Mouse (Mus musculus): ENCODE data around the gene AI464131. TPM values are rescaled to one million over a fixed set of nuclear protein-coding genes. Genes with fewer than 3 reads are reported as not detected.

AI464131 gene
- total and polyA plus RNA-seq, 2 experiments, result 15.9 to 27.9 TPM

DNA sequence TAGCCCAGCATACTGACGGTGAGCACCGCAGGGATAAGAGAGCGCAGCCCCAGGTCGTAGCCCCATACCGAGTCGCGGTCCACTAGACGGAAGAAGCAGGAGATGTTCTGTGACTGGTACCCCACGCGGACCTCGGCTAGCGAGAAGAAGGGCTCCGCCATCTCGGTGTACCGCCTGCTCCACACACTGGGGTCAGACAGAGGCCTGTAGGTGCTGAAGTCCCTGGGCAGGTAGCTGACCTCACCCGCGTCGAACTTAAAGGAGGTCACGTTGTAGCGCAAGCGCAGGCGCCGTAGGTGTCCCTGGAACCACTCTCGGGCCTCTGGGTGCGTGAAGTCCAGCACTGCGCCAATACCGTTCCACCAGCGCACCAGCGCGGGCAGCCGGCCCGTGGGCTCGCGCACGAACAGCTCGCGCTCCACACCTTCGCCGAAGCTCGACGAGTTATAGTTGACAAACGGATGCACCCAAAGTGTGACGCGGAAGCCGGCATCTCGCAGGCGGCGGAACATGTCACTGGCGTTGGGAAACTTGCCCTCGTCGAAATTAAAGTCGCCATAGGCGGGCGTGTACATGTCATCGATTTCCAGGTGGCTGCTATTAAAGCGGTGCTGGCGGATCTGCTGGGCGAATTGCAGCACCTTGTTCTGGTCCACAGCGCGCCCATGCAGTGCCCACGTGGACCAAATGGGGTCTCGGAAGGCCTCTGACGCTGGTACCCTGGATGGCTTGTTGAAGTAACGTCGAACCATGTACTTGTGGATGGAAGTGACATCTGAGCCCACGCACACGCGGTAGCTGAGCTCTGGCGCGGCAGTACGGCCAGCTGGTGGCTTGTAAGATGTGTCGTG, 4.7 kb downstream of the AI464131 start:
- 69% methylated on average over 72 of the region's 72 CpGs for WGBS
- peaks cover 23% of the 10 kb centered on the region for H3K79me2 ChIP-seq (ENCODE audit: control insufficient read depth, insufficient read depth, low read length)
- no peaks in the 10 kb centered on the region for H3K27me3 ChIP-seq (ENCODE audit: control insufficient read depth, insufficient read depth, low read length)
- DNase-seq (ENCODE audit: extremely low read depth, low read depth, low spot score), result no peak
- H3K27ac ChIP-seq (replicated peaks; ENCODE audit: insufficient read depth, low read depth, low read length), result no peak overlapping the region
- H3K36me3 ChIP-seq (ENCODE audit: control insufficient read depth, insufficient read depth, low read length), result peaks cover 9% of the 10 kb centered on the region; the same call in 1 of the 2 replicates
- TF ChIP-seq POLR2A (IDR thresholded peaks at IDR 0.05; ENCODE audit: extremely low read depth, insufficient read depth, low read length) (no peak), CTCF (IDR thresholded peaks at IDR 0.05; ENCODE audit: low read depth, low read length) (no peak)
- H3K4me1 ChIP-seq (ENCODE audit: control insufficient read depth, insufficient read depth, low read length), result peaks cover 48% of the 10 kb centered on the region
- H3K9ac ChIP-seq (ENCODE audit: low read depth, low read length), result no peak overlapping the region
- H3K4me3 ChIP-seq (ENCODE audit: insufficient read depth, low read depth, low read length), result no peak overlapping the region

DNA sequence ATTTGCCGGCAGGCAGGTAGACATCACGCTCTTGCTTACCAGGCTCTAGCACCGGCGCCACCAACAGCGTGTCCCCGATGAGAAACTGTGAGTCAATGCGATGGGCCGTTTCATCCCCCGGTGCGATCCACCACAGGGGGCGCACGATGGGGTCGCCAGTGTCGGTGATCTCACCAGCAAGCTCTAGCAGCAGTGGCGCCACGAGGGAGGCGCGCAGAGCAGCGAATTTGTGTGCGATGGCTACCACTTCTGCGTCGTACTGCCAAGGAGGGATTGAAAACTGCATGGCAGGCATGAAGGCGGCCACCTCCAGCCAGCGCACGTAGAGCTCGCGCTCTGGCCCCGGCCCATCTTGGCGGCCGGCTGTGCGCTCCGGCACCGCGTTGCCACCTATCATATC, 5.3 kb downstream of the AI464131 start:
- TF ChIP-seq CTCF (IDR thresholded peaks at IDR 0.05; ENCODE audit: low read depth, low read length), result no peak
- no peak for TF ChIP-seq POLR2A (IDR thresholded peaks at IDR 0.05; ENCODE audit: extremely low read depth, insufficient read depth, low read length)
- Histone ChIP-seq H3K27ac (replicated peaks; ENCODE audit: insufficient read depth, low read depth, low read length) (peak overlapping the region; percentile 43; the same call in 1 of the 2 replicates), H3K27me3 (ENCODE audit: control insufficient read depth, insufficient read depth, low read length) (no peaks in the 10 kb centered on the region), H3K9ac (ENCODE audit: low read depth, low read length) (no peak overlapping the region; the same call in 1 of the 2 replicates), H3K4me3 (ENCODE audit: insufficient read depth, low read depth, low read length) (no peak overlapping the region), H3K36me3 (ENCODE audit: control insufficient read depth, insufficient read depth, low read length) (peaks cover 9% of the 10 kb centered on the region; the same call in 1 of the 2 replicates), H3K79me2 (ENCODE audit: control insufficient read depth, insufficient read depth, low read length) (peaks cover 23% of the 10 kb centered on the region), H3K4me1 (ENCODE audit: control insufficient read depth, insufficient read depth, low read length) (peaks cover 51% of the 10 kb centered on the region)
- WGBS, result 65% methylated on average over 34 of the region's 34 CpGs
- DNase-seq (ENCODE audit: extremely low read depth, low read depth, low spot score), result no peak

DNA sequence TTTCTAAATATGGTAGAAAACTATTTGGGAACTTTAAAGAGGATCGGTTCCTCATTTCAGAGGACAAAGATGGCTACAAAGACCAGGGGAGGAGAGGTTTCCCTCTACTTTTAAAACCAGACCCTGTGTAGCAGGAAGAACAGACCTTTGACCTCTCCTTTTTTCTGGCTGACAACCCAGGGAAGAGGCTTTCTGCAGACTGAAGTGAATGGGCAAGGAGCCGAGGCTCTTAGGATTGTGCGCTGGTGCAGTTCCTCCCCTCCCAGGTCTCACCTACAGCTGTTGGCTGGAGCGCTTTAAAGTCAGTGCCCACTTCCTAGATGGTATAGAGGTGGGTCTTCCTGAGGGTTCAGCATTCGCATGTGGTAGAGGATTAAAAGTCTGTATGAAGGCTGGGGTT, 5.8 kb downstream of the AI464131 start:
- Histone ChIP-seq H3K27me3 (ENCODE audit: control insufficient read depth, insufficient read depth, low read length) (no peaks in the 10 kb centered on the region), H3K9ac (ENCODE audit: low read depth, low read length) (no peak overlapping the region; the same call in 1 of the 2 replicates), H3K4me3 (ENCODE audit: insufficient read depth, low read depth, low read length) (no peak overlapping the region), H3K27ac (replicated peaks; ENCODE audit: insufficient read depth, low read depth, low read length) (peak overlapping the region; percentile 64), H3K79me2 (ENCODE audit: control insufficient read depth, insufficient read depth, low read length) (peaks cover 21% of the 10 kb centered on the region), H3K36me3 (ENCODE audit: control insufficient read depth, insufficient read depth, low read length) (peaks cover 9% of the 10 kb centered on the region; the same call in 1 of the 2 replicates), H3K4me1 (ENCODE audit: control insufficient read depth, insufficient read depth, low read length) (peaks cover 51% of the 10 kb centered on the region)
- TF ChIP-seq POLR2A (IDR thresholded peaks at IDR 0.05; ENCODE audit: extremely low read depth, insufficient read depth, low read length), result no peak
- TF ChIP-seq CTCF (IDR thresholded peaks at IDR 0.05; ENCODE audit: low read depth, low read length), result no peak
- DNase-seq (ENCODE audit: extremely low read depth, low read depth, low spot score), result peak; percentile 84
- WGBS, result 57% methylated on average over 5 of the region's 5 CpGs

DNA sequence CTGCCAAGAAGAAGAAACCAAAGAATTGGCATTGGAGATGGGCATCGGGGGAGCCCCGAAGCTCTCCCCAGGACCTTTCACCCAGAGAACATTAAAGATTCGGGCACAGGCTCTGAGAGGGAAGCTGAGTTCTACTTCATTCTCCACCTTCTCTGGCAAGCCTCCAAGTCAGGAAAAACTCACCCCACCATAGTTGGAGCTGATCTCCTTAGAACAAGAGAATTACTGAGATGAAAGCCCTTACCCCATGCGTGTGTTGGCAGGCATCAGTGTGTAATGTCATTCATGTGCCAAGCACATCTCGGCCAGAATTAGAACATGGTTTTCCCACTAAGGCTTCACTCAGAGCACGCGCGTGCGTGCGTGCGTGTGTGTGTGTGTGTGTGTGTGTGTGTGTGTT, 7.0 kb downstream of the AI464131 start:
- no peaks in the 10 kb centered on the region for H3K27me3 ChIP-seq (ENCODE audit: control insufficient read depth, insufficient read depth, low read length)
- H3K27ac ChIP-seq (replicated peaks; ENCODE audit: insufficient read depth, low read depth, low read length), result peak overlapping the region; percentile 64
- TF ChIP-seq CTCF (IDR thresholded peaks at IDR 0.05; ENCODE audit: low read depth, low read length) (no peak), POLR2A (IDR thresholded peaks at IDR 0.05; ENCODE audit: extremely low read depth, insufficient read depth, low read length) (no peak)
- peak; percentile 73 for DNase-seq (ENCODE audit: extremely low read depth, low read depth, low spot score)
- no peak overlapping the region for H3K4me3 ChIP-seq (ENCODE audit: insufficient read depth, low read depth, low read length)
- H3K36me3 ChIP-seq (ENCODE audit: control insufficient read depth, insufficient read depth, low read length), result peaks cover 9% of the 10 kb centered on the region; the same call in 1 of the 2 replicates
- WGBS, result 32% methylated on average over 11 of the region's 11 CpGs
- no peak overlapping the region for H3K9ac ChIP-seq (ENCODE audit: low read depth, low read length)
- peaks cover 21% of the 10 kb centered on the region for H3K79me2 ChIP-seq (ENCODE audit: control insufficient read depth, insufficient read depth, low read length)
- peaks cover 44% of the 10 kb centered on the region for H3K4me1 ChIP-seq (ENCODE audit: control insufficient read depth, insufficient read depth, low read length)

DNA sequence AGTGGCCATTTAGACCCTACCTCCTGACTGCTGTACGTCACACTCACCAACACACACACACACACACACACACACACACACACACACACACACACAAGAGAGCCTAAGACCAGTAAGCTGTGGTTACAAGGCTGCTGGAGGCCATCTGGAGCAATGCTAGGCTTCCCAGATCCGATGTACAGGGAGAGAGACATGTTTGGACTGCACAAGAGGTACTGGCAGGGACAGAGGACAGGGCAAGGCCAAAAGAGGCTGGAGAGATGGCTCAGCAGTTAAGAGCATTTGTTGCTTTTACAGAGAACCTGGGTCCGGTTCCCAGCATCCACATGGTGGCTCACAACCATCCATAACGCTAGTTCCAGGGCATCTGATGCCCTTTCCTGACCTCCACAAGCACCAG, 7.8 kb downstream of the AI464131 start:
- TF ChIP-seq CTCF (IDR thresholded peaks at IDR 0.05; ENCODE audit: low read depth, low read length) (no peak), POLR2A (IDR thresholded peaks at IDR 0.05; ENCODE audit: extremely low read depth, insufficient read depth, low read length) (no peak)
- H3K79me2 ChIP-seq (ENCODE audit: control insufficient read depth, insufficient read depth, low read length), result peaks cover 21% of the 10 kb centered on the region
- H3K4me1 ChIP-seq (ENCODE audit: control insufficient read depth, insufficient read depth, low read length), result peaks cover 38% of the 10 kb centered on the region
- peak overlapping the region; percentile 75 for H3K27ac ChIP-seq (replicated peaks; ENCODE audit: insufficient read depth, low read depth, low read length)
- no peak overlapping the region for H3K9ac ChIP-seq (ENCODE audit: low read depth, low read length)
- no peaks in the 10 kb centered on the region for H3K27me3 ChIP-seq (ENCODE audit: control insufficient read depth, insufficient read depth, low read length)
- 58% methylated on average over 4 of the region's 4 CpGs for WGBS
- DNase-seq (ENCODE audit: extremely low read depth, low read depth, low spot score), result peak; percentile 65
- H3K4me3 ChIP-seq (ENCODE audit: insufficient read depth, low read depth, low read length), result no peak overlapping the region
- H3K36me3 ChIP-seq (ENCODE audit: control insufficient read depth, insufficient read depth, low read length), result peaks cover 9% of the 10 kb centered on the region; the same call in 1 of the 2 replicates

DNA sequence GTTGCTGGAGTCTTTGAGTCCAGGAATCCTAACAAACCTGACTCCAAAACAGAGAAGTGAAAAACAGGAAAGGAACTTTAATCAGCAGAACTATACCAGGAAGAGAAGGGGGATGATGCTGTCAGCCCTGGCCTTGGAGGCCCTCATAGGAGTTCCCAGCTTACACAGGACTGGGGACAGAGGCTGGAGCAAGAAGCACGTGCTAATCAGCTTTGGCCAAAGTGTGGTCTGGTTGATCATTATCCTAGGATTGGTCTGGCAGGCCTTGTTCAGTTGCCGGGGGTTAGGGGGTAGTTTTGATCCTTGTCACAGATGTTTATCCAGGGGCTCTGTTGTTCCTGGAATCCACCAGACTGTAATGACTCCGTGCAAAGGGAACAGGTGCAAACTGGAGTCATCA, 8.5 kb downstream of the AI464131 start:
- Histone ChIP-seq H3K9ac (ENCODE audit: low read depth, low read length) (no peak overlapping the region), H3K4me1 (ENCODE audit: control insufficient read depth, insufficient read depth, low read length) (peaks cover 35% of the 10 kb centered on the region), H3K27me3 (ENCODE audit: control insufficient read depth, insufficient read depth, low read length) (no peaks in the 10 kb centered on the region), H3K36me3 (ENCODE audit: control insufficient read depth, insufficient read depth, low read length) (peaks cover 9% of the 10 kb centered on the region; the same call in 1 of the 2 replicates), H3K27ac (replicated peaks; ENCODE audit: insufficient read depth, low read depth, low read length) (peak overlapping the region; percentile 87), H3K4me3 (ENCODE audit: insufficient read depth, low read depth, low read length) (no peak overlapping the region), H3K79me2 (ENCODE audit: control insufficient read depth, insufficient read depth, low read length) (peaks cover 19% of the 10 kb centered on the region)
- peak; percentile 95 for DNase-seq (ENCODE audit: extremely low read depth, low read depth, low spot score)
- TF ChIP-seq POLR2A (IDR thresholded peaks at IDR 0.05; ENCODE audit: extremely low read depth, insufficient read depth, low read length), result no peak
- no peak for TF ChIP-seq CTCF (IDR thresholded peaks at IDR 0.05; ENCODE audit: low read depth, low read length)
- WGBS, result 14% methylated on average over 3 of the region's 3 CpGs

Measured in liver, adult 2 months (tissue).